Mouse (Mus musculus) liver, embryonic 11.5 days (tissue): ENCODE data around the gene Gm12258. TPM values are rescaled to one million over a fixed set of nuclear protein-coding genes. Genes with fewer than 3 reads are reported as not detected.
"Not testable (repeated sequence)": the region's sequence is repeated elsewhere in the genome, so short reads cannot be mapped to it uniquely, and the experiment has no call there.

ENCODE experiments used
- ATAC-seq: fragments of 200-750 bp; cut with Nextera tagmentation; replicated peaks from 2 replicates; pipeline ENCODE4 v1.8.0; 2017; ENCODE audit warnings: moderate number of reproducible peaks, mild to moderate bottlenecking, moderate TSS enrichment, moderate library complexity; ENCODE audit not compliant: low FRiP score
- DNase-seq: peaks from one replicate; pipeline ENCODE4 v3.0.0-alpha.2; 2017; ENCODE audit warnings: low spot score
- H3K27ac ChIP-seq: fragments of 300-500 bp; sonication (generic); 2 replicates; pipeline ENCODE4 v1.5.1; 2014; ENCODE audit warnings: mild to moderate bottlenecking, low read depth, low read length, control low read depth
- H3K27me3 ChIP-seq: fragments of 300-500 bp; sonication (generic); replicated peaks from 2 replicates; pipeline ENCODE4 v1.6.1; 2014; ENCODE audit warnings: low read length, mixed read lengths; ENCODE audit not compliant: control insufficient read depth, insufficient read depth
- H3K36me3 ChIP-seq: fragments of 300-500 bp; sonication (generic); 2 replicates; pipeline ENCODE4 v1.6.1; 2014; ENCODE audit warnings: mild to moderate bottlenecking, low read length, moderate library complexity, mixed read lengths; ENCODE audit not compliant: control insufficient read depth, insufficient read depth
- H3K4me1 ChIP-seq: fragments of 300-500 bp; sonication (generic); replicated peaks from 2 replicates; pipeline ENCODE4 v1.6.1; 2014; ENCODE audit warnings: low read length, mixed read lengths; ENCODE audit not compliant: control insufficient read depth, insufficient read depth
- H3K4me2 ChIP-seq: fragments of 300-500 bp; sonication (generic); 2 replicates; pipeline ENCODE4 v1.6.1; 2014; ENCODE audit warnings: mild to moderate bottlenecking, control low read depth, moderate library complexity
- H3K4me3 ChIP-seq: fragments of 300-500 bp; sonication (generic); 2 replicates; pipeline ENCODE4 v1.5.1; 2014; ENCODE audit warnings: low read depth, low read length, control low read depth
- H3K9ac ChIP-seq: fragments of 300-500 bp; sonication (generic); 2 replicates; pipeline ENCODE4 v1.6.1; 2014; ENCODE audit warnings: low read depth, low read length, control low read depth
- H3K9me3 ChIP-seq: fragments of 300-500 bp; sonication (generic); 2 replicates; pipeline ENCODE4 v1.6.1; 2016; ENCODE audit warnings: low read length, inconsistent platforms, mixed read lengths; ENCODE audit not compliant: control insufficient read depth
- WGBS: fragments of 180-500 bp; shearing (Covaris S2); extraction: QIAGEN DNeasy Blood & Tissue Kit; methylation state at CpG from one replicate; pipeline ENCODE4 v1.1.7; 2014; 5-methylcytosine and 5-hydroxymethylcytosine counted together
- polyA plus RNA-seq: library from polyadenylated mRNA; unstranded; fragments of >200 nt; fragmentation: Nextera tagmentation; extraction: Ambion mirVana; gene quantifications from 2 replicates; pipeline ENCODE4 v1.2.1, GENCODE M21; 2014

Gm12258 gene
- polyA plus RNA-seq: 4.3 and 5.2 TPM in 2 replicates

GRCm38 (mm10) chr11:58846919-58847461 is at the start of gene Gm12258:
Gene Gm12258 (plus strand): TSS chr11:58847158.
- peak; percentile 100 for ATAC-seq
- under 1% methylated on average over 24 of the region's 24 CpGs for WGBS
- H3K27me3 ChIP-seq: no peaks in the 10 kb centered on the region

DNA sequence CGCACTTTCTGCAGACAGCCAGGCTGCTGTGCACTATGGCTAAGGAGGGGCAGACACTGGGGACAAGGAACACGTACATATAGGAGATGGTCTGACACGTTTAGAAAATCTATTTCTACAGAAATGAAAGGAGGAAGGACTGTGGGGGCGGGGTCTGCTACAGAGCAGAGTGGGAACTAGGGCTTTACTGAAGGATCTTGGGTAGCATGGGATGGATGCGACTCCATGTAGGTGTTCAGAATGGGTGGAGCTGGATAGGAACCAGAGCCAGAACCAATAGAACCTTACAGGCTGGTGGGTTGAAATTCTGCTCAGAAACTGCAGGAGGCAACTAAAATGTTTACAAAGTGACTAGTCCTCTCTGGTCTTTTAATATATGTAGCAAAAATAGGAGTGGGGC is 47.2 kb upstream of the Gm12258 start:
- Histone ChIP-seq H3K27me3 (no peaks in the 10 kb centered on the region), H3K4me3 (no peak overlapping the region), H3K27ac (no peak overlapping the region), H3K4me1 (no peaks in the 10 kb centered on the region; the same call in 1 of the 2 replicates), H3K9me3 (no peaks in the 10 kb centered on the region), H3K4me2 (no peak overlapping the region), H3K9ac (no peak overlapping the region), H3K36me3 (no peaks in the 10 kb centered on the region)
- 66% methylated on average over 5 of the region's 5 CpGs for WGBS
- no peak for ATAC-seq
- no peak for DNase-seq

More at GRCm38 (mm10) chr11:58846919-58847461, at the start of gene Gm12258:
- Histone ChIP-seq H3K4me3 (peak within 1 kb of the TSS; percentile 82), H3K4me2 (peak within 1 kb of the TSS; percentile 88), H3K4me1 (peaks cover 5% of the 10 kb centered on the region), H3K9me3 (no peaks in the 10 kb centered on the region), H3K9ac (peak within 1 kb of the TSS; percentile 83), H3K36me3 (peaks cover 6% of the 10 kb centered on the region; the same call in 1 of the 2 replicates), H3K27ac (no peak within 1 kb of the TSS)
- DNase-seq: peak; percentile 82

GRCm38 (mm10) chr11:58801558-58802228 is 45.3 kb upstream of the Gm12258 start, which contains the start of gene Fam183b:
Gene Fam183b (minus strand): TSS chr11:58801960.
- no peak within 1 kb of the TSS for H3K9ac ChIP-seq
- H3K4me3 ChIP-seq: no peak within 1 kb of the TSS
- H3K27ac ChIP-seq: no peak within 1 kb of the TSS
- no peaks in the 10 kb centered on the region for H3K9me3 ChIP-seq
- DNase-seq: no peak
- no peaks in the 10 kb centered on the region; the same call in 1 of the 2 replicates for H3K4me1 ChIP-seq
- no peak within 1 kb of the TSS for H3K4me2 ChIP-seq
- H3K27me3 ChIP-seq: no peaks in the 10 kb centered on the region
- 44% methylated on average over 14 of the region's 14 CpGs for WGBS
- H3K36me3 ChIP-seq: no peaks in the 10 kb centered on the region
- no peak for ATAC-seq

GRCm38 (mm10) chr11:58803871-58804270 is 43.1 kb upstream of the Gm12258 start:
- no peak overlapping the region for H3K4me2 ChIP-seq
- no peak overlapping the region for H3K4me3 ChIP-seq
- no peaks in the 10 kb centered on the region for H3K9me3 ChIP-seq
- no peak overlapping the region for H3K27ac ChIP-seq
- DNase-seq (no peak), ATAC-seq (no peak)
- 68% methylated on average over 4 of the region's 4 CpGs for WGBS
- no peaks in the 10 kb centered on the region for H3K27me3 ChIP-seq
- H3K9ac ChIP-seq: no peak overlapping the region
- no peaks in the 10 kb centered on the region; the same call in 1 of the 2 replicates for H3K4me1 ChIP-seq
- no peaks in the 10 kb centered on the region for H3K36me3 ChIP-seq

- 57% methylated on average over 2 of the region's 2 CpGs for WGBS
Measured at GRCm38 (mm10) chr11:58804393-58804792, 42.6 kb upstream of the Gm12258 start.

GRCm38 (mm10) chr11:58812001-58812400 is 35.0 kb upstream of the Gm12258 start:
- Histone ChIP-seq H3K9me3 (no peaks in the 10 kb centered on the region), H3K9ac (no peak overlapping the region), H3K4me2 (no peak overlapping the region), H3K4me3 (no peak overlapping the region), H3K27ac (no peak overlapping the region), H3K36me3 (no peaks in the 10 kb centered on the region), H3K4me1 (no peaks in the 10 kb centered on the region), H3K27me3 (no peaks in the 10 kb centered on the region)
- WGBS: 10% methylated on average over 1 of the region's 1 CpGs
- no peak for DNase-seq
- no peak for ATAC-seq

More at GRCm38 (mm10) chr11:58804393-58804792, 42.6 kb upstream of the Gm12258 start:
- DNase-seq (no peak), ATAC-seq (no peak)
- no peak overlapping the region for H3K4me2 ChIP-seq
- H3K36me3 ChIP-seq: no peaks in the 10 kb centered on the region
- H3K4me3 ChIP-seq: no peak overlapping the region
- no peaks in the 10 kb centered on the region for H3K27me3 ChIP-seq
- H3K27ac ChIP-seq: no peak overlapping the region
- H3K4me1 ChIP-seq: no peaks in the 10 kb centered on the region; the same call in 1 of the 2 replicates
- no peaks in the 10 kb centered on the region for H3K9me3 ChIP-seq
- H3K9ac ChIP-seq: no peak overlapping the region

DNA sequence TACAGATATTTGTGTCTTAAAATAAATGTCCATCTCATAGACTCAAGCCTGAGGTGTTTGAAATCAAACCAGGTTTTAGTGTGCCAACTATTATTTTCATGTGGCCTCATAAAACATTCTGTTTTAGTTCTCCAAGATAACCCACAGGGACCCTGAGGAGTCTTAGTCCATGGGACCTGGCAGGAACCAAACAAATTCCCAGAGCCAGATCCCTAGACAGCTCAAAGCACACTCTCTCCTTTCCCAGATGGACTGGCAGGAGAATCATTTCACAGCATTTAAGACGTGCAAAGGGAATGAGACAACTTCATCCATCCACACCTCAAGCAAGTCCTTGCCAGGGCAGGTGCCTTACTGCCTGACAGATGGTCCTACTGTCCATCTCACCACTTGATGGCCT is 32.3 kb upstream of the Gm12258 start, which contains the start of gene Olfr313:
Gene Olfr313 (plus strand): TSS at position 301 of the 400 bp plus-strand sequence.
- not testable (repeated sequence) for H3K27ac ChIP-seq, H3K4me3 ChIP-seq, H3K4me1 ChIP-seq, DNase-seq, H3K36me3 ChIP-seq, H3K4me2 ChIP-seq, H3K9ac ChIP-seq, H3K9me3 ChIP-seq, H3K27me3 ChIP-seq, ATAC-seq
- 56% methylated on average over 1 of the region's 1 CpGs for WGBS

- ATAC-seq: no peak
- no peak overlapping the region for H3K4me3 ChIP-seq
- no peaks in the 10 kb centered on the region for H3K4me1 ChIP-seq
- no peaks in the 10 kb centered on the region for H3K9me3 ChIP-seq
- no peaks in the 10 kb centered on the region for H3K27me3 ChIP-seq
- DNase-seq: no peak
- H3K4me2 ChIP-seq: no peak overlapping the region
- H3K9ac ChIP-seq: no peak overlapping the region
- no peak overlapping the region for H3K27ac ChIP-seq
- H3K36me3 ChIP-seq: no peaks in the 10 kb centered on the region
- WGBS: 71% methylated on average over 1 of the region's 1 CpGs
Measured at GRCm38 (mm10) chr11:58815676-58816075, 31.3 kb upstream of the Gm12258 start.

DNA sequence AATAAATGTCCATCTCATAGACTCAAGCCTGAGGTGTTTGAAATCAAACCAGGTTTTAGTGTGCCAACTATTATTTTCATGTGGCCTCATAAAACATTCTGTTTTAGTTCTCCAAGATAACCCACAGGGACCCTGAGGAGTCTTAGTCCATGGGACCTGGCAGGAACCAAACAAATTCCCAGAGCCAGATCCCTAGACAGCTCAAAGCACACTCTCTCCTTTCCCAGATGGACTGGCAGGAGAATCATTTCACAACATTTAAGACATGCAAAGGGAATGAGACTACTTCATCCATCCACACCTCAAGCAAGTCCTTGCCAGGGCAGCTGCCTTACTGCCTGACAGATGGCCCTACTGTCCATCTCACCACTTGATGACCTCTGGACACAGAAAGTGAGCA is 18.0 kb upstream of the Gm12258 start, which contains the start of gene Olfr312:
Gene Olfr312 (plus strand): TSS at position 301 of the 400 bp plus-strand sequence.
- H3K27ac ChIP-seq, H3K4me2 ChIP-seq, H3K4me1 ChIP-seq, H3K27me3 ChIP-seq, H3K36me3 ChIP-seq, H3K9me3 ChIP-seq, H3K4me3 ChIP-seq, H3K9ac ChIP-seq, DNase-seq, ATAC-seq: not testable (repeated sequence)
